Mouse (Mus musculus): ENCODE results near the gene Plxna4. TPM values are rescaled to one million over a fixed set of nuclear protein-coding genes. Genes with fewer than 3 reads are reported as not detected.

The Plxna4 gene
- polyA plus RNA-seq, 1 experiment from 2014 or later = 3.5 TPM

GRCm38 (mm10) chr6:32402560-32403235 lies 185.3 kb downstream of the Plxna4 start:
- Histone ChIP-seq H3K36me3 (ENCODE audit: control insufficient read depth, insufficient read depth, low read length) (no peaks in the 10 kb centered on the region), H3K4me3 (ENCODE audit: low read depth, low read length) (no peak overlapping the region), H3K9ac (ENCODE audit: low read length) (no peak overlapping the region), H3K27me3 (ENCODE audit: control insufficient read depth, insufficient read depth, low read length) (no peaks in the 10 kb centered on the region), H3K4me1 (replicated peaks; ENCODE audit: control insufficient read depth, insufficient read depth, low read length) (no peaks in the 10 kb centered on the region), H3K9me3 (ENCODE audit: control insufficient read depth, low read length) (no peaks in the 10 kb centered on the region), H3K4me2 (ENCODE audit: low read depth, low read length, severe bottlenecking) (no peak overlapping the region), H3K27ac (ENCODE audit: low read depth, low read length) (no peak overlapping the region)
- WGBS = 90% methylated on average over 3 of the region's 3 CpGs
- ATAC-seq (replicated peaks; ENCODE audit: low FRiP score) (no peak), DNase-seq (ENCODE audit: low spot score) (no peak)

GRCm38 (mm10) chr6:32398261-32398660 lies 189.7 kb downstream of the Plxna4 start:
- Histone ChIP-seq H3K9me3 (ENCODE audit: control insufficient read depth, low read length) (no peaks in the 10 kb centered on the region), H3K4me1 (replicated peaks; ENCODE audit: control insufficient read depth, insufficient read depth, low read length) (no peaks in the 10 kb centered on the region), H3K4me3 (ENCODE audit: low read depth, low read length) (no peak overlapping the region), H3K9ac (ENCODE audit: low read length) (no peak overlapping the region), H3K27me3 (ENCODE audit: control insufficient read depth, insufficient read depth, low read length) (no peaks in the 10 kb centered on the region), H3K4me2 (ENCODE audit: low read depth, low read length, severe bottlenecking) (no peak overlapping the region), H3K36me3 (ENCODE audit: control insufficient read depth, insufficient read depth, low read length) (no peaks in the 10 kb centered on the region), H3K27ac (ENCODE audit: low read depth, low read length) (no peak overlapping the region)
- no peak for DNase-seq (ENCODE audit: low spot score)
- ATAC-seq (replicated peaks; ENCODE audit: low FRiP score) = no peak
- 86% methylated on average over 3 of the region's 3 CpGs for WGBS

DNA sequence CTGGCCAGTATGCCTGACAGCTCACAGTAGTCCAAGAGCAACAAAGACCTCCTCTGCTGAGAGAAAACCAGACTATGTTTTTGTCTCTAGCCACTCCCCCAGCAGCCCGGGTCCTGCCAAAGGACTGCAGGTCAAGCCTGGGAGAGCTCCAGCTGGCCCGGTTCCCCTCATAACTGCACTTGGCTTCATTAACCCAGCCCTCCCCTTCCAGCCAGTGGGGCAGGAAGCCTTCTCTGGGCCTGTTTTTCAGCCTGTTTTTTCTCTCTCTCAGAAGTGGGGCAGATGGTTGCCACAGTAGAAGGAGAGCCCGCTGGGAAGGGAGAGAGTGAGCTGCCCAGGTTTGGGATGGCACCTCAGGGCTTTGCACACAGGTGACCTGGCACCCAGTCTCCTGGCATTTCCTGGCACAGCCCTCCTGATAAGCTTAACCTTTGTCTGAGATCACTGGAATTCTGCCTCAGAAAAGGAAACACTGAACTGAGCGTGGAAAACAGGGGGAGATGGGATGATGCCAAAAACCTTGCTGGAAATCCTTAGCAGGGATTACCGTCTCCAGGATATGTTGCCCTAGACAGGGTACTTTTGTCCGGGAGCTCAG lies 190.8 kb downstream of the Plxna4 start:
- Histone ChIP-seq H3K36me3 (ENCODE audit: control insufficient read depth, insufficient read depth, low read length) (no peaks in the 10 kb centered on the region), H3K9me3 (ENCODE audit: control insufficient read depth, low read length) (no peaks in the 10 kb centered on the region), H3K4me3 (ENCODE audit: low read depth, low read length) (no peak overlapping the region), H3K27ac (ENCODE audit: low read depth, low read length) (no peak overlapping the region), H3K4me1 (replicated peaks; ENCODE audit: control insufficient read depth, insufficient read depth, low read length) (no peaks in the 10 kb centered on the region), H3K9ac (ENCODE audit: low read length) (no peak overlapping the region), H3K27me3 (ENCODE audit: control insufficient read depth, insufficient read depth, low read length) (no peaks in the 10 kb centered on the region), H3K4me2 (ENCODE audit: low read depth, low read length, severe bottlenecking) (no peak overlapping the region)
- no peak for DNase-seq (ENCODE audit: low spot score)
- WGBS = 57% methylated on average over 6 of the region's 6 CpGs
- no peak for ATAC-seq (replicated peaks; ENCODE audit: low FRiP score)

DNA sequence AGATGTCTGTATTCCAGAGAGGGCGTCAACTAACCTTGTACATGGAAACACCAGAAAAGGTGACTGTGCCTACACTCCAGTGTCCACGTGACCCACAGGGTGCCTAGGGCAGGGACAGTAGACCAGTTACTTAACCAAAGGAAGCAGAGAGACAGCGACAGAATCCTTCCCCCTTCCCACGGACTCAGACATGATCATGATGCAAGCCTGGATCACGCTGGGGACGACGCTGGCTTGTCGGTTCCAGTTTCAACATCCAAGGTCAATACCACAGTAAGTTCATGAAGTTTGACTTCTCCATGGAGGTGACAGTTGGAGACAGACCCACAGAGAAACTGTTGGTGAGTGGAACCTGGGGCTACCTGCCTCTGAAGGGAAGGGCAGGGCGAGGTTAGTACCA lies 192.6 kb downstream of the Plxna4 start:
- Histone ChIP-seq H3K4me2 (ENCODE audit: low read depth, low read length, severe bottlenecking) (no peak overlapping the region), H3K27me3 (ENCODE audit: control insufficient read depth, insufficient read depth, low read length) (no peaks in the 10 kb centered on the region), H3K9ac (ENCODE audit: low read length) (no peak overlapping the region), H3K4me1 (replicated peaks; ENCODE audit: control insufficient read depth, insufficient read depth, low read length) (no peaks in the 10 kb centered on the region), H3K27ac (ENCODE audit: low read depth, low read length) (no peak overlapping the region), H3K9me3 (ENCODE audit: control insufficient read depth, low read length) (no peaks in the 10 kb centered on the region), H3K36me3 (ENCODE audit: control insufficient read depth, insufficient read depth, low read length) (no peaks in the 10 kb centered on the region), H3K4me3 (ENCODE audit: low read depth, low read length) (no peak overlapping the region)
- WGBS = 90% methylated on average over 9 of the region's 9 CpGs
- ATAC-seq (replicated peaks; ENCODE audit: low FRiP score) (no peak), DNase-seq (ENCODE audit: low spot score) (no peak)

DNA sequence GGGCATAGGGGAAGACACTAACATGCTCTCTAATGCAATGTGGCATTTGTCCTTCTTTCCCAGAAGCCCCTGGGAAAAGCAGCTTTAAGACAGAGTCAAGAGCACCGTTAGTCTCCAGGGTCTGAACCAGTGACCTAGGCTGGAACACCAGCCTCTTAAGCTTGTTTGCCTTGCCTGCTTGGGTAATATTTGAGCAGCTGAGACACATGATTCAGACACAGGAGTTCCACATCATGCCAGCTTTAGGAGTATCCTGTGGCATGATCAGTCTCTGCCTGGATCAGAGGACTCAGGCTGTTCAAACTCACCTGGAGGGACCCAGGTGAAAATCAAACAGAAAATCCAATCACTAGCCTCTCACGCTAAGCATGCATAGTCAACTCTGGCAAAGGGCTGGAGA lies 195.7 kb downstream of the Plxna4 start:
- H3K4me2 ChIP-seq (ENCODE audit: low read depth, low read length, severe bottlenecking) = no peak overlapping the region
- DNase-seq (ENCODE audit: low spot score) = no peak
- H3K9ac ChIP-seq (ENCODE audit: low read length) = no peak overlapping the region
- no peak overlapping the region for H3K4me3 ChIP-seq (ENCODE audit: low read depth, low read length)
- no peaks in the 10 kb centered on the region for H3K9me3 ChIP-seq (ENCODE audit: control insufficient read depth, low read length)
- no peaks in the 10 kb centered on the region for H3K27me3 ChIP-seq (ENCODE audit: control insufficient read depth, insufficient read depth, low read length)
- ATAC-seq (replicated peaks; ENCODE audit: low FRiP score) = no peak
- 88% methylated on average over 2 of the region's 2 CpGs for WGBS
- no peaks in the 10 kb centered on the region for H3K4me1 ChIP-seq (replicated peaks; ENCODE audit: control insufficient read depth, insufficient read depth, low read length)
- H3K36me3 ChIP-seq (ENCODE audit: control insufficient read depth, insufficient read depth, low read length) = no peaks in the 10 kb centered on the region
- H3K27ac ChIP-seq (ENCODE audit: low read depth, low read length) = no peak overlapping the region

DNA sequence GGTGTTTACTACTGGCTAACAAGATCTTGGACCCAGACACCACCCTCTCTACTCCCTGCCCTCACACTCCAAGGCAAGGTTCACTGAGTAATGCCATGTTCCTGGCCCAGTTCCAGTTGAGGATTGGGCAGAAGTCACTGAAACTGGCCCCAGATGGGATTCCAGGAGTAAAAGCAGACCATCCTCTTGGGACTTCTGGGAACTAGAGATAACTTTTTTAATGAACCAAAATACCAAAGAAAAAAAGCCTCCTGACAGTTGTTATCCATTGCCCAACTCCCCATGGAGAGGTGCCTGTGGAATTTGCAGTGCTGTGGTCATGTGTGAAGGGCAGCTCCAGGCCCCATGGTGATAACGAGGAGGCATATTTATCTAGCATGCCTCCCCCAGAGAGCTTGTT lies 199.7 kb downstream of the Plxna4 start:
- H3K4me2 ChIP-seq (ENCODE audit: low read depth, low read length, severe bottlenecking) = no peak overlapping the region
- no peak overlapping the region for H3K4me3 ChIP-seq (ENCODE audit: low read depth, low read length)
- no peak overlapping the region for H3K9ac ChIP-seq (ENCODE audit: low read length)
- no peaks in the 10 kb centered on the region for H3K36me3 ChIP-seq (ENCODE audit: control insufficient read depth, insufficient read depth, low read length)
- ATAC-seq (replicated peaks; ENCODE audit: low FRiP score) = no peak
- H3K4me1 ChIP-seq (replicated peaks; ENCODE audit: control insufficient read depth, insufficient read depth, low read length) = no peaks in the 10 kb centered on the region
- H3K27ac ChIP-seq (ENCODE audit: low read depth, low read length) = no peak overlapping the region
- WGBS = 53% methylated on average over 1 of the region's 1 CpGs
- no peaks in the 10 kb centered on the region for H3K9me3 ChIP-seq (ENCODE audit: control insufficient read depth, low read length)
- DNase-seq (ENCODE audit: low spot score) = no peak
- no peaks in the 10 kb centered on the region for H3K27me3 ChIP-seq (ENCODE audit: control insufficient read depth, insufficient read depth, low read length)

DNA sequence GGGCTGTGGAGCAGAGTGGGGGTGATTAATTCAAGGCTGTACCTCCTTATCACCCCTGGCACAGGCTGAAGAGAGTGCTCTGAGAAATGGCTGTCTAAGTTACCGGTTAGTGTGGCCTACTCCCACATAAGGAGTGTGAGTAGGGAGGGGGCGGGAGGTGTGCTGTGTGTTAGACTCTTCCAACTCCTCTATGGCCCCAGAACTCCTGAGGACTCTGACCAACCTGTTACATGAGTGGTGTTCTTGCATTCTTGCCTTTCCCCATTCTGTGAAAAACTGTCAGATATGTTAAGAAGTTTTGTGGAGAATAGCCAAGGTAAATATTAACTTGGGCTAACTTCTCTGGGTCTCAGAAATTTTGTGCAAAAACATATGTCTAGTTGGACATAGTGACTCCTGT lies 201.1 kb downstream of the Plxna4 start:
- ATAC-seq (replicated peaks; ENCODE audit: low FRiP score) = no peak
- H3K27me3 ChIP-seq (ENCODE audit: control insufficient read depth, insufficient read depth, low read length) = no peaks in the 10 kb centered on the region

DNA sequence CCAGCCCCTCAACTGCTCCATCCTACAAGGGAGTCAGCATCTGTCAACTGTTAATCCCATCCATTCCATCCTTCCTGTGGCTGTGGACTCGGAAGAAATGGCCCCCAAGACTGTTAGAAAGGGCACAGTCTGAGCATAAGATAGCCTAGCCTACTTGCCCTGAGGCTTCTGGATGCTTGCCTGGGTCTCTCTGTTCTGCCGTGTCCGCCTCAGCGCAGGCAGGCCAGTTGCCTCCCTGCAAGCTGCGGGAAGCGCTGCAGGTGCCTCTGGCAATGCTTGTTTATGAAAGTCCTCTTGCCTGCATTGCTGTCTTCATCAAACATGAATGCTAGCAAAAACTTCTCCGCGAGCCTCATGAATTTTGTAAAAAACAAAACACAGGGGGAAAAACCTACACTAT lies 203.1 kb downstream of the Plxna4 start:
- H3K4me1 ChIP-seq (replicated peaks; ENCODE audit: control insufficient read depth, insufficient read depth, low read length) = no peaks in the 10 kb centered on the region
- no peak for ATAC-seq (replicated peaks; ENCODE audit: low FRiP score)
- DNase-seq (ENCODE audit: low spot score) = no peak

More for the DNA sequence above, 201.1 kb downstream of the Plxna4 start:
- no peak for DNase-seq (ENCODE audit: low spot score)
- H3K4me1 ChIP-seq (replicated peaks; ENCODE audit: control insufficient read depth, insufficient read depth, low read length) = no peaks in the 10 kb centered on the region
- H3K4me2 ChIP-seq (ENCODE audit: low read depth, low read length, severe bottlenecking) = no peak overlapping the region
- 91% methylated on average over 2 of the region's 2 CpGs for WGBS
- H3K4me3 ChIP-seq (ENCODE audit: low read depth, low read length) = no peak overlapping the region
- H3K9ac ChIP-seq (ENCODE audit: low read length) = no peak overlapping the region
- H3K27ac ChIP-seq (ENCODE audit: low read depth, low read length) = no peak overlapping the region
- no peaks in the 10 kb centered on the region for H3K9me3 ChIP-seq (ENCODE audit: control insufficient read depth, low read length)
- H3K36me3 ChIP-seq (ENCODE audit: control insufficient read depth, insufficient read depth, low read length) = no peaks in the 10 kb centered on the region

DNA sequence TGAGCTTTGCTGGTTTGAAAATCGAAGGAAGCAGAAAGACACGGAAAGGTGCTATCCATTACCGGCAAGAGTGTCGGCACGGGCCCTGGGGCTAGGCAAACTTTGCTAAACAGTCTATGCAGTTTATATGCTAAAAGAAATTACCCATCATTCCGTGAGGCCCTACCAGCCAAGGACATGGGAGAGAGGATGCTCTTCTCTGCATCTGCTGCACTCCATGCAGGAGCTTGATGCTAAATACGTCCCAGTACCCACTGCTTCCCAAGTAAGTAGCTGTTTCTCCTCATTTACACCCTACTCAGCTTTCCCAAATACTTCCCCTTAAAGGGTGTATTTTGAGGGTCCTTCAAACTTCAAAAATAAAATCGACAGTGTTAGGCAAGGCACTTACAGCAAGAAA lies 203.6 kb downstream of the Plxna4 start:
- no peaks in the 10 kb centered on the region for H3K9me3 ChIP-seq (ENCODE audit: control insufficient read depth, low read length)
- no peaks in the 10 kb centered on the region for H3K27me3 ChIP-seq (ENCODE audit: control insufficient read depth, insufficient read depth, low read length)
- no peak overlapping the region for H3K9ac ChIP-seq (ENCODE audit: low read length)
- H3K4me3 ChIP-seq (ENCODE audit: low read depth, low read length) = no peak overlapping the region
- DNase-seq (ENCODE audit: low spot score) (no peak), ATAC-seq (replicated peaks; ENCODE audit: low FRiP score) (no peak)
- no peaks in the 10 kb centered on the region for H3K4me1 ChIP-seq (replicated peaks; ENCODE audit: control insufficient read depth, insufficient read depth, low read length)
- H3K36me3 ChIP-seq (ENCODE audit: control insufficient read depth, insufficient read depth, low read length) = no peaks in the 10 kb centered on the region
- no peak overlapping the region for H3K4me2 ChIP-seq (ENCODE audit: low read depth, low read length, severe bottlenecking)
- 86% methylated on average over 8 of the region's 8 CpGs for WGBS
- no peak overlapping the region for H3K27ac ChIP-seq (ENCODE audit: low read depth, low read length)

More for the DNA sequence above, 203.1 kb downstream of the Plxna4 start:
- H3K27ac ChIP-seq (ENCODE audit: low read depth, low read length) = no peak overlapping the region
- no peaks in the 10 kb centered on the region for H3K36me3 ChIP-seq (ENCODE audit: control insufficient read depth, insufficient read depth, low read length)
- no peak overlapping the region for H3K9ac ChIP-seq (ENCODE audit: low read length)
- no peak overlapping the region for H3K4me2 ChIP-seq (ENCODE audit: low read depth, low read length, severe bottlenecking)
- H3K4me3 ChIP-seq (ENCODE audit: low read depth, low read length) = no peak overlapping the region
- no peaks in the 10 kb centered on the region for H3K27me3 ChIP-seq (ENCODE audit: control insufficient read depth, insufficient read depth, low read length)
- H3K9me3 ChIP-seq (ENCODE audit: control insufficient read depth, low read length) = no peaks in the 10 kb centered on the region
- WGBS = 76% methylated on average over 8 of the region's 8 CpGs

Data from forebrain, embryonic 11.5 days (tissue).